ENCODE assay signal across 20 mouse cellular contexts in genomic region chr1:58215956-58216532, GRCm38 (mm10). TPM values are rescaled to one million over a fixed set of nuclear protein-coding genes. Genes with fewer than 3 reads are reported as not detected.
DNase-seq lines count a peak whose midpoint lies in the region; ATAC-seq lines count a peak whose summit lies in the region.
"Had no signal": no experiment of that assay in that cellular context is flagged by ENCODE, and none has a peak within 500 bp of the region (broad histone marks: within the 10 kb centered on the region; RNA-seq: fewer than 3 reads in every experiment).

No protein-coding gene starts in this region.

- no peak overlapping the region for H3K9ac ChIP-seq in forebrain, embryonic 13.5 days
- no peak overlapping the region for H3K9ac ChIP-seq in forebrain, embryonic 11.5 days (ENCODE audit: low read length)
- H3K9ac ChIP-seq in limb, embryonic 12.5 days (replicated peaks) = no peak overlapping the region
- no peak overlapping the region for H3K9ac ChIP-seq in midbrain, embryonic 16.5 days (ENCODE audit: low read depth, low read length)
- H3K9ac ChIP-seq in midbrain, embryonic 15.5 days = no peak overlapping the region
- no peak overlapping the region for H3K9ac ChIP-seq in limb, embryonic 15.5 days
- H3K9ac ChIP-seq: heart, embryonic 13.5 days; hindbrain, embryonic 15.5 days had no signal

- no peak overlapping the region for H3K4me3 ChIP-seq in forebrain, embryonic 13.5 days
- H3K4me3 ChIP-seq in forebrain, embryonic 11.5 days (ENCODE audit: low read depth, low read length) = no peak overlapping the region
- no peak overlapping the region for H3K4me3 ChIP-seq in limb, embryonic 12.5 days (replicated peaks)
- no peak overlapping the region for H3K4me3 ChIP-seq in limb, embryonic 10.5 days
- no peak overlapping the region for H3K4me3 ChIP-seq in midbrain, embryonic 16.5 days (ENCODE audit: low read depth, low read length)
- no peak overlapping the region for H3K4me3 ChIP-seq in midbrain, embryonic 15.5 days
- H3K4me3 ChIP-seq in limb, embryonic 15.5 days = no peak overlapping the region
- H3K4me3 ChIP-seq: embryonic facial prominence, embryonic 10.5 days; heart, embryonic 13.5 days; hindbrain, embryonic 15.5 days had no signal

- WGBS in forebrain, embryonic 13.5 days = 78% methylated on average over 7 of the region's 7 CpGs
- WGBS in forebrain, embryonic 11.5 days = 86% methylated on average over 7 of the region's 7 CpGs
- 86% methylated on average over 7 of the region's 7 CpGs for WGBS in limb, embryonic 12.5 days
- 92% methylated on average over 7 of the region's 7 CpGs for WGBS in limb, embryonic 10.5 days
- 85% methylated on average over 7 of the region's 7 CpGs for WGBS in midbrain, embryonic 16.5 days
- 81% methylated on average over 7 of the region's 7 CpGs for WGBS in midbrain, embryonic 15.5 days
- 75% methylated on average over 7 of the region's 7 CpGs for WGBS in limb, embryonic 15.5 days

- H3K36me3 ChIP-seq in forebrain, embryonic 13.5 days (ENCODE audit: poor library complexity, severe bottlenecking) = no peaks in the 10 kb centered on the region
- H3K36me3 ChIP-seq in forebrain, embryonic 11.5 days (ENCODE audit: control insufficient read depth, insufficient read depth, low read length) = no peaks in the 10 kb centered on the region
- no peaks in the 10 kb centered on the region for H3K36me3 ChIP-seq in limb, embryonic 12.5 days
- no peaks in the 10 kb centered on the region for H3K36me3 ChIP-seq in limb, embryonic 10.5 days
- H3K36me3 ChIP-seq in midbrain, embryonic 16.5 days (ENCODE audit: control insufficient read depth, insufficient read depth, low read length) = no peaks in the 10 kb centered on the region
- H3K36me3 ChIP-seq in midbrain, embryonic 15.5 days (replicated peaks) = no peaks in the 10 kb centered on the region
- H3K36me3 ChIP-seq in limb, embryonic 15.5 days = no peaks in the 10 kb centered on the region
- H3K36me3 ChIP-seq: embryonic facial prominence, embryonic 10.5 days; heart, embryonic 13.5 days; hindbrain, embryonic 15.5 days had no signal

- peak; percentile 76 for ATAC-seq in forebrain, embryonic 13.5 days
- ATAC-seq in forebrain, embryonic 11.5 days (replicated peaks; ENCODE audit: low FRiP score) = no peak
- ATAC-seq in limb, embryonic 12.5 days (ENCODE audit: insufficient number of reproducible peaks, insufficient read depth, low FRiP score, low TSS enrichment, low read depth) = no peak
- 0 out of 2 replicates have a peak, but pooled peaks have one; percentile 28 for ATAC-seq in midbrain, embryonic 16.5 days
- no peak for ATAC-seq in midbrain, embryonic 15.5 days (replicated peaks)
- ATAC-seq in limb, embryonic 15.5 days (ENCODE audit: insufficient number of reproducible peaks, low FRiP score, low TSS enrichment, low read depth) = no peak

- H3K4me1 ChIP-seq in forebrain, embryonic 13.5 days = peaks cover 12% of the 10 kb centered on the region; the same call in 1 of the 2 replicates
- H3K4me1 ChIP-seq in forebrain, embryonic 11.5 days (replicated peaks; ENCODE audit: control insufficient read depth, insufficient read depth, low read length) = no peaks in the 10 kb centered on the region
- peaks cover 13% of the 10 kb centered on the region for H3K4me1 ChIP-seq in limb, embryonic 12.5 days (replicated peaks)
- peaks cover 8% of the 10 kb centered on the region; the same call in 1 of the 2 replicates for H3K4me1 ChIP-seq in limb, embryonic 10.5 days
- no peaks in the 10 kb centered on the region for H3K4me1 ChIP-seq in midbrain, embryonic 16.5 days (ENCODE audit: control insufficient read depth, insufficient read depth, low read length)
- H3K4me1 ChIP-seq in midbrain, embryonic 15.5 days = no peaks in the 10 kb centered on the region
- H3K4me1 ChIP-seq in limb, embryonic 15.5 days = peaks cover 14% of the 10 kb centered on the region
- H3K4me1 ChIP-seq: hindbrain, embryonic 15.5 days had no signal

- H3K9me3 ChIP-seq in forebrain, embryonic 13.5 days (replicated peaks) = no peaks in the 10 kb centered on the region
- H3K9me3 ChIP-seq in forebrain, embryonic 11.5 days (ENCODE audit: control insufficient read depth, low read length) = no peaks in the 10 kb centered on the region
- H3K9me3 ChIP-seq in limb, embryonic 12.5 days = no peaks in the 10 kb centered on the region
- no peaks in the 10 kb centered on the region for H3K9me3 ChIP-seq in limb, embryonic 10.5 days (replicated peaks)
- no peaks in the 10 kb centered on the region for H3K9me3 ChIP-seq in midbrain, embryonic 16.5 days (replicated peaks; ENCODE audit: control insufficient read depth, low read length, poor library complexity, severe bottlenecking)
- no peaks in the 10 kb centered on the region for H3K9me3 ChIP-seq in midbrain, embryonic 15.5 days
- no peaks in the 10 kb centered on the region for H3K9me3 ChIP-seq in limb, embryonic 15.5 days
- H3K9me3 ChIP-seq: embryonic facial prominence, embryonic 10.5 days; hindbrain, embryonic 15.5 days had no signal

- H3K4me2 ChIP-seq in forebrain, embryonic 13.5 days = no peak overlapping the region
- H3K4me2 ChIP-seq in forebrain, embryonic 11.5 days (ENCODE audit: low read depth, low read length, severe bottlenecking) = no peak overlapping the region
- no peak overlapping the region for H3K4me2 ChIP-seq in limb, embryonic 12.5 days
- H3K4me2 ChIP-seq in midbrain, embryonic 16.5 days (ENCODE audit: low read length) = no peak overlapping the region
- no peak overlapping the region for H3K4me2 ChIP-seq in midbrain, embryonic 15.5 days
- H3K4me2 ChIP-seq in limb, embryonic 15.5 days = no peak overlapping the region
- H3K4me2 ChIP-seq: heart, embryonic 13.5 days; hindbrain, embryonic 15.5 days had no signal

- DNase-seq in forebrain, embryonic 11.5 days (ENCODE audit: low spot score) = no peak
- no peak for DNase-seq in limb, embryonic 10.5 days (ENCODE audit: low spot score)
- no peak for DNase-seq in adrenal gland, adult (ENCODE audit: inconsistent age in 2 of 2, low spot score in 1 of 2)
- DNase-seq: adrenal gland, postnatal 14 days; cerebellum, adult 2 months; cerebellum, postnatal 10 days; gastrocnemius, postnatal 36 days; heart, adult 11 months; heart, postnatal 36 days had no signal

- no peaks in the 10 kb centered on the region for H3K27me3 ChIP-seq in forebrain, embryonic 13.5 days
- no peaks in the 10 kb centered on the region for H3K27me3 ChIP-seq in forebrain, embryonic 11.5 days (ENCODE audit: control insufficient read depth, insufficient read depth, low read length)
- H3K27me3 ChIP-seq in limb, embryonic 12.5 days = no peaks in the 10 kb centered on the region
- no peaks in the 10 kb centered on the region for H3K27me3 ChIP-seq in limb, embryonic 10.5 days (ENCODE audit: low read depth, poor library complexity, severe bottlenecking)
- H3K27me3 ChIP-seq in midbrain, embryonic 16.5 days (ENCODE audit: control insufficient read depth, insufficient read depth, low read depth, low read length) = no peaks in the 10 kb centered on the region
- no peaks in the 10 kb centered on the region for H3K27me3 ChIP-seq in midbrain, embryonic 15.5 days (replicated peaks)
- no peaks in the 10 kb centered on the region for H3K27me3 ChIP-seq in limb, embryonic 15.5 days
- H3K27me3 ChIP-seq: hindbrain, embryonic 15.5 days had no signal

- no peak overlapping the region; the same call in 1 of the 2 replicates for H3K27ac ChIP-seq in forebrain, embryonic 13.5 days
- H3K27ac ChIP-seq in forebrain, embryonic 11.5 days (ENCODE audit: low read depth, low read length) = no peak overlapping the region
- H3K27ac ChIP-seq in limb, embryonic 12.5 days = 0 out of 2 replicates have a peak overlapping the region, but pooled peaks have one; percentile 17
- H3K27ac ChIP-seq in limb, embryonic 10.5 days = no peak overlapping the region
- H3K27ac ChIP-seq in midbrain, embryonic 16.5 days (ENCODE audit: low read length) = no peak overlapping the region
- H3K27ac ChIP-seq in midbrain, embryonic 15.5 days = no peak overlapping the region
- H3K27ac ChIP-seq in limb, embryonic 15.5 days = 0 out of 2 replicates have a peak overlapping the region, but pooled peaks have one; percentile 17
- H3K27ac ChIP-seq: embryonic facial prominence, embryonic 10.5 days; heart, embryonic 13.5 days; hindbrain, embryonic 15.5 days had no signal

RNA-seq across cellular contexts. Expression of gene Aox4, which starts 5.8 kb away (rescaled TPM):
- 0.11 and 0.12 TPM in 2 replicates for polyA plus RNA-seq in forebrain, embryonic 13.5 days (2015; fragmentation: Nextera tagmentation; extraction: Ambion mirVana)
- polyA plus RNA-seq in forebrain, embryonic 11.5 days (2014; fragmentation: Nextera tagmentation; extraction: Ambion mirVana) = 0.07 TPM in 1 of 2 replicates, not detected in the other
- 0.09 and 0.26 TPM in 2 replicates for polyA plus RNA-seq in limb, embryonic 12.5 days (2016; fragmentation: Nextera tagmentation; extraction: Ambion mirVana)
- 0.04 and 0.14 TPM in 2 replicates for polyA plus RNA-seq in limb, embryonic 10.5 days (2016; fragmentation: Nextera tagmentation; extraction: Ambion mirVana)
- 0.28 and 0.53 TPM in 2 replicates for polyA plus RNA-seq in midbrain, embryonic 16.5 days (2015; fragmentation: Nextera tagmentation; extraction: Ambion mirVana)
- polyA plus RNA-seq in midbrain, embryonic 15.5 days (2015; fragmentation: Nextera tagmentation; extraction: Ambion mirVana) = 0.34 and 0.43 TPM in 2 replicates
- 30.7 and 32.4 TPM in 2 replicates for polyA plus RNA-seq in limb, embryonic 15.5 days (2015; fragmentation: Nextera tagmentation; extraction: Ambion mirVana)
- polyA plus RNA-seq: C2C12; heart, postnatal 0 days; hindbrain, embryonic 11.5 days had no signal

Comparison
In these comparisons a context has a peak if more than half of its experiments do, and no peak if none do; other contexts are left out.
1. ATAC-seq: peak in forebrain, embryonic 13.5 days (single experiment) and midbrain, embryonic 16.5 days (single experiment); none in forebrain, embryonic 11.5 days (single experiment), limb, embryonic 12.5 days (single experiment), midbrain, embryonic 15.5 days (single experiment) and limb, embryonic 15.5 days (single experiment).
2. H3K27ac ChIP-seq: peak in limb, embryonic 12.5 days (single experiment) and limb, embryonic 15.5 days (single experiment); none in forebrain, embryonic 13.5 days (single experiment), forebrain, embryonic 11.5 days (single experiment), limb, embryonic 10.5 days (single experiment), midbrain, embryonic 16.5 days (single experiment) and midbrain, embryonic 15.5 days (single experiment).
3. RNA of gene Aox4, which starts 5.8 kb away (polyA plus RNA-seq): 30.7 to 32.4 TPM in limb, embryonic 15.5 days; 0.34 to 0.43 TPM in midbrain, embryonic 15.5 days, 0.28 to 0.53 TPM in midbrain, embryonic 16.5 days, 0.11 to 0.12 TPM in forebrain, embryonic 13.5 days, 0.09 to 0.26 TPM in limb, embryonic 12.5 days, 0.07 TPM in forebrain, embryonic 11.5 days and 0.04 to 0.14 TPM in limb, embryonic 10.5 days; every median in the first group is over 10 times any median in the second.